Mouse (Mus musculus) lung, postnatal 0 days (tissue): Measurements from ENCODE around the gene Ccdc34.

Experiments used
- CTCF ChIP-seq: IDR thresholded peaks from 2 replicates; pipeline ENCODE4 v1.5.1; 2016; ENCODE audit warnings: antibody characterized with exemption, mild to moderate bottlenecking
- EP300 ChIP-seq: IDR thresholded peaks from 2 replicates; pipeline ENCODE4 v1.6.1; 2016; ENCODE audit warnings: antibody characterized with exemption, mild to moderate bottlenecking, control low read depth

DNA sequence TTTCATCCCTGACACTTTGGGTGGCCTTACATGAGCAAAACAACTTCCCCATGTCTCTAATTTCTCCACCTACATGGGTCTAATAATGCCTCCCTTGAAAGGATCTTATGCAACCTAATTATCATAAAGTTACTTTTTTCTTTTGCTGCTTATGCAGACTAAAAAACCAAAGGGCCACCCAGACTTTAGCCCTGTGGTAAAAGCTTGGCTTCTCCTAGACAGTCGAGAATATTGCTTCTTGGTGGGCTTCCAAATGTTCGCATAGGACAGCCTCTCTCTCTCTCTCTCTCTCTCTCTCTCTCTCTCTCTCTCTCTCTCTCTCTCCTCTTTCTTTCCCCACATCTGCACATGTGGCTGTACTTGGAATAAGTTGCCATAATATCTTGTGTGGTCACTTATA is 60.0 kb downstream of the Ccdc34 start:
- TF ChIP-seq EP300 (no peak), CTCF (no peak)
